Comparison of ENCODE assay signal across 17 mouse cellular contexts in genomic region chr10:69872892-69873291, GRCm38 (mm10).
DNase-seq lines count a peak whose midpoint lies in the region; ATAC-seq and TF ChIP-seq lines count a peak whose summit lies in the region.
"Had no signal": no experiment of that assay in that cellular context is flagged by ENCODE, and none has a peak within 500 bp of the region (broad histone marks: within the 10 kb centered on the region; RNA-seq: fewer than 3 reads in every experiment).

No protein-coding gene starts in this region.

- no peak overlapping the region for H3K4me3 ChIP-seq in heart, embryonic 11.5 days (ENCODE audit: low read depth, low read length)
- H3K4me3 ChIP-seq in neural tube, embryonic 15.5 days (replicated peaks) = no peak overlapping the region
- no peak overlapping the region for H3K4me3 ChIP-seq in heart, embryonic 15.5 days
- no peak overlapping the region for H3K4me3 ChIP-seq in stomach, embryonic 15.5 days (replicated peaks)
- H3K4me3 ChIP-seq in liver, postnatal 0 days (ENCODE audit: low read depth, low read length) = no peak overlapping the region
- H3K4me3 ChIP-seq in forebrain, embryonic 16.5 days (replicated peaks; ENCODE audit: low read length) = no peak overlapping the region

- no peaks in the 10 kb centered on the region for H3K27me3 ChIP-seq in heart, embryonic 11.5 days (ENCODE audit: control insufficient read depth, insufficient read depth, low read length)
- H3K27me3 ChIP-seq in neural tube, embryonic 15.5 days (replicated peaks) = no peaks in the 10 kb centered on the region
- no peaks in the 10 kb centered on the region for H3K27me3 ChIP-seq in heart, embryonic 15.5 days
- no peaks in the 10 kb centered on the region for H3K27me3 ChIP-seq in stomach, embryonic 15.5 days (replicated peaks)
- no peaks in the 10 kb centered on the region for H3K27me3 ChIP-seq in liver, postnatal 0 days (ENCODE audit: insufficient read depth, low read length)
- no peaks in the 10 kb centered on the region for H3K27me3 ChIP-seq in forebrain, embryonic 16.5 days (replicated peaks; ENCODE audit: control insufficient read depth, insufficient read depth, low read length)

- WGBS in heart, embryonic 11.5 days (ENCODE audit: insufficient replicate concordance) = 79% methylated on average over 5 of the region's 5 CpGs
- 88% methylated on average over 5 of the region's 5 CpGs for WGBS in neural tube, embryonic 15.5 days
- 82% methylated on average over 5 of the region's 5 CpGs for WGBS in heart, embryonic 15.5 days
- WGBS in stomach, embryonic 15.5 days = 78% methylated on average over 5 of the region's 5 CpGs
- WGBS in liver, postnatal 0 days (ENCODE audit: insufficient replicate concordance) = 76% methylated on average over 5 of the region's 5 CpGs
- WGBS in forebrain, embryonic 16.5 days = 80% methylated on average over 5 of the region's 5 CpGs

- DNase-seq in heart, adult 9 months (ENCODE audit: low spot score in 2 of 2) = no peak
- DNase-seq in neural tube, embryonic 10.5 days (ENCODE audit: extremely low spot score, low spot score) = no peak
- no peak for DNase-seq in liver, postnatal 0 days
- DNase-seq: cerebellum, adult 9-11 months; gastrocnemius, postnatal 36 days; layer of hippocampus, adult 9-11 months; left cerebral cortex, postnatal 4 days; lung, adult 2 months; spleen, adult 18-20 months had no signal

- peaks cover 5% of the 10 kb centered on the region for H3K36me3 ChIP-seq in heart, embryonic 11.5 days (ENCODE audit: control insufficient read depth, insufficient read depth, low read length)
- H3K36me3 ChIP-seq in neural tube, embryonic 15.5 days = peaks cover 36% of the 10 kb centered on the region
- peaks cover 11% of the 10 kb centered on the region; the same call in 1 of the 2 replicates for H3K36me3 ChIP-seq in heart, embryonic 15.5 days
- H3K36me3 ChIP-seq in stomach, embryonic 15.5 days = no peaks in the 10 kb centered on the region
- H3K36me3 ChIP-seq in liver, postnatal 0 days (replicated peaks; ENCODE audit: insufficient read depth, low read length) = no peaks in the 10 kb centered on the region
- no peaks in the 10 kb centered on the region; the same call in 1 of the 2 replicates for H3K36me3 ChIP-seq in forebrain, embryonic 16.5 days (ENCODE audit: control insufficient read depth, insufficient read depth)

- H3K9ac ChIP-seq in heart, embryonic 11.5 days (ENCODE audit: low read depth, low read length) = no peak overlapping the region
- no peak overlapping the region for H3K9ac ChIP-seq in neural tube, embryonic 15.5 days (replicated peaks)
- no peak overlapping the region for H3K9ac ChIP-seq in heart, embryonic 15.5 days
- no peak overlapping the region for H3K9ac ChIP-seq in stomach, embryonic 15.5 days
- H3K9ac ChIP-seq in liver, postnatal 0 days (replicated peaks) = no peak overlapping the region
- no peak overlapping the region for H3K9ac ChIP-seq in forebrain, embryonic 16.5 days (replicated peaks; ENCODE audit: low read depth, low read length)

- no peaks in the 10 kb centered on the region for H3K4me1 ChIP-seq in heart, embryonic 11.5 days (ENCODE audit: control insufficient read depth, insufficient read depth, low read length)
- peaks cover 15% of the 10 kb centered on the region for H3K4me1 ChIP-seq in neural tube, embryonic 15.5 days
- peaks cover 14% of the 10 kb centered on the region for H3K4me1 ChIP-seq in heart, embryonic 15.5 days (replicated peaks)
- H3K4me1 ChIP-seq in stomach, embryonic 15.5 days = no peaks in the 10 kb centered on the region
- H3K4me1 ChIP-seq in liver, postnatal 0 days (ENCODE audit: insufficient read depth) = no peaks in the 10 kb centered on the region
- peaks cover 2% of the 10 kb centered on the region; the same call in 1 of the 2 replicates for H3K4me1 ChIP-seq in forebrain, embryonic 16.5 days (replicated peaks; ENCODE audit: control insufficient read depth, insufficient read depth, low read length)

- H3K27ac ChIP-seq in heart, embryonic 11.5 days (ENCODE audit: low read depth, low read length) = peak overlapping the region; percentile 72; the same call in 1 of the 2 replicates
- 0 out of 2 replicates have a peak overlapping the region, but pooled peaks have one; percentile 13 for H3K27ac ChIP-seq in neural tube, embryonic 15.5 days (replicated peaks)
- H3K27ac ChIP-seq in heart, embryonic 15.5 days = peak overlapping the region; percentile 80
- H3K27ac ChIP-seq in stomach, embryonic 15.5 days = peak overlapping the region; percentile 84
- H3K27ac ChIP-seq in liver, postnatal 0 days (ENCODE audit: low read depth) = no peak overlapping the region
- no peak overlapping the region for H3K27ac ChIP-seq in forebrain, embryonic 16.5 days (ENCODE audit: low read length)
- H3K27ac ChIP-seq: hindbrain, postnatal 0 days had no signal

- ATAC-seq in heart, embryonic 11.5 days (replicated peaks; ENCODE audit: insufficient number of reproducible peaks, low FRiP score, low TSS enrichment) = no peak
- no peak for ATAC-seq in neural tube, embryonic 15.5 days (ENCODE audit: low FRiP score)
- ATAC-seq in heart, embryonic 15.5 days (replicated peaks; ENCODE audit: insufficient number of reproducible peaks, insufficient read depth, low FRiP score, low read depth) = no peak
- 0 out of 2 replicates have a peak, but pooled peaks have one; percentile 21 for ATAC-seq in stomach, embryonic 15.5 days (ENCODE audit: insufficient read depth, low FRiP score, low read depth)
- ATAC-seq in liver, postnatal 0 days = no peak
- no peak for ATAC-seq in forebrain, embryonic 16.5 days
- ATAC-seq: forebrain, embryonic 14.5 days; hindbrain, postnatal 0 days had no signal

- no peak for TF ChIP-seq CTCF in liver, postnatal 0 days (IDR thresholded peaks at IDR 0.05; ENCODE audit: low read depth)

- no peak overlapping the region for H3K4me2 ChIP-seq in heart, embryonic 11.5 days
- no peak overlapping the region for H3K4me2 ChIP-seq in neural tube, embryonic 15.5 days
- H3K4me2 ChIP-seq in heart, embryonic 15.5 days = no peak overlapping the region
- H3K4me2 ChIP-seq in stomach, embryonic 15.5 days = no peak overlapping the region
- no peak overlapping the region for H3K4me2 ChIP-seq in liver, postnatal 0 days (ENCODE audit: low read depth, low read length)
- H3K4me2 ChIP-seq in forebrain, embryonic 16.5 days (ENCODE audit: low read length) = no peak overlapping the region
- H3K4me2 ChIP-seq: midbrain, embryonic 11.5 days had no signal

- TF ChIP-seq EP300 in liver, postnatal 0 days (IDR thresholded peaks at IDR 0.05; ENCODE audit: low read depth) = no peak

- no peaks in the 10 kb centered on the region for H3K9me3 ChIP-seq in heart, embryonic 11.5 days (replicated peaks; ENCODE audit: control insufficient read depth, low read length)
- no peaks in the 10 kb centered on the region for H3K9me3 ChIP-seq in neural tube, embryonic 15.5 days (replicated peaks)
- no peaks in the 10 kb centered on the region for H3K9me3 ChIP-seq in heart, embryonic 15.5 days (replicated peaks)
- H3K9me3 ChIP-seq in stomach, embryonic 15.5 days = no peaks in the 10 kb centered on the region
- H3K9me3 ChIP-seq in liver, postnatal 0 days (ENCODE audit: low read length) = no peaks in the 10 kb centered on the region
- H3K9me3 ChIP-seq in forebrain, embryonic 16.5 days (ENCODE audit: control insufficient read depth, low read length) = no peaks in the 10 kb centered on the region

Comparison
In these comparisons a context has a peak if more than half of its experiments do, and no peak if none do; other contexts are left out.
1. H3K27ac ChIP-seq: peak in heart, embryonic 11.5 days (single experiment), neural tube, embryonic 15.5 days (single experiment), heart, embryonic 15.5 days (single experiment) and stomach, embryonic 15.5 days (single experiment); none in liver, postnatal 0 days (single experiment) and forebrain, embryonic 16.5 days (single experiment).